Mouse (Mus musculus) ovary, adult 2 months (tissue): ENCODE data around the gene Agtpbp1. TPM values are rescaled to one million over a fixed set of nuclear protein-coding genes. Genes with fewer than 3 reads are reported as not detected.

ENCODE experiments used
- polyA plus RNA-seq: library from polyadenylated mRNA; depleted of rRNA; stranded (reverse); fragments of >200 nt; gene quantifications from 2 replicates; pipeline ENCODE4 v1.2.3, GENCODE M21; 2012; rRNA removed

Agtpbp1 gene
- 5.7 and 7.1 TPM in 2 replicates for polyA plus RNA-seq

DNA sequence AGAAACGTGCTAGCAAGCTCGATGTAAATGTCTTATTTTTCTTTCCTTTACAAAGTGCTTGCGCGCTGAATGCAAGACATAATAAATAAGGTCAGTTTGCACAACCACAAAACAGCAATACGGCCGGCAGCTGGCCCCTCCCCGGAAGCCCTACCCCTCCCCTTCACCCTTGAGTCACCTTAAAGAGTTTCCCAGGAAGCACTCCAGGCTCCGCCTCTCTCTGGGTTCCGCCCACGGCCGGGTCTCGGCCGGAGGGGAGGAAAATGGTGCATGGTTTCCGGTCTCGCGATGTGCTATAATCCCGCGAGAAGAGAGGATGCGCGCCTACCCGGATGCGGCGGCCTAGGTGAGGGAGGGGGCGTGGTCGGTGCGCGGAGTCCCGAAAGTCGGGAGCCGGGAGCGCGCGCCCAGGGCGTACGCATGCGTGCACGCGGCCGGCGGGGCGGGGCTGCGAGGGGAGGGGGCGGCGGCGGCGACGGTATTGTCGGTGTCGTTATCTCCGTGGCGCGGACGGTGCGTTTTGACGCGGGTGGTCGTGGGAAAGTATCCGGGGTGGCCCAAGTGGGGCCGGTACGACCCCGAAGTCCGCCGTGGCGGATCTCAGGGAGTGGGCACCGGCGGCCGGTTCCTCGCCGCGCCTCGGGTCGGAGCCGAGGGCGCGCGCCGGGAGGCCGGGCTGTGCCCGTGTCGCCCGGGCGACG is at the start of gene Agtpbp1, which contains the start of gene Naa35:
Gene Agtpbp1, minus strand, starts transcription at position 281 of the 701 bp plus-strand sequence.
Gene Naa35, plus strand, starts transcription at position 313 of the 701 bp plus-strand sequence.

Other genes with a start within 250 kb of the Agtpbp1 start
- 41.9 and 50.2 TPM in 2 replicates for gene Naa35, start within 50 bp of the Agtpbp1 start, polyA plus RNA-seq
- gene Golm1, start 90.6 kb upstream of the Agtpbp1 start, polyA plus RNA-seq: 6.2 TPM in 2 replicates
- not detected in 2 replicates for gene 4921517D22Rik, start 108.9 kb upstream of the Agtpbp1 start, polyA plus RNA-seq
- gene Spata31d1a, start 125.1 kb upstream of the Agtpbp1 start, polyA plus RNA-seq: not detected in 2 replicates
- not detected in 2 replicates for gene Spata31d1b, start 127.1 kb upstream of the Agtpbp1 start, polyA plus RNA-seq
- not detected in 2 replicates for gene Spata31d1d, start 146.5 kb upstream of the Agtpbp1 start, polyA plus RNA-seq
- gene 1700014D04Rik, start 161.5 kb upstream of the Agtpbp1 start, polyA plus RNA-seq: 0.03 and 0.07 TPM in 2 replicates
- gene Isca1, start 184.6 kb upstream of the Agtpbp1 start, polyA plus RNA-seq: 67.5 and 71.2 TPM in 2 replicates
- not detected in 2 replicates for gene Gm49354, start 197.0 kb upstream of the Agtpbp1 start, polyA plus RNA-seq
- gene Tut7, start 237.9 kb upstream of the Agtpbp1 start, polyA plus RNA-seq: 15.9 and 19.5 TPM in 2 replicates